Mouse (Mus musculus): ENCODE measurements around the gene Bend5.

GRCm38 (mm10) chr4:111367771-111368170, 47.0 kb upstream of the Bend5 start:
- no peak for TF ChIP-seq CTCF (IDR thresholded peaks at IDR 0.05; ENCODE audit: control insufficient read depth, insufficient read depth, low read length)
- TF ChIP-seq POLR2A (IDR thresholded peaks at IDR 0.05; ENCODE audit: borderline replicate concordance, control insufficient read depth, low read depth, low read length), result no peak

Measured in bone marrow, adult 2 months (tissue).